Mouse (Mus musculus): ENCODE results near the gene 2610042L04Rik.
"Not testable (repeated sequence)": the region's sequence is repeated elsewhere in the genome, so short reads cannot be mapped to it uniquely, and the experiment has no call there.

- TF ChIP-seq CTCF (IDR thresholded peaks at IDR 0.05; ENCODE audit: low read depth, low read length); POLR2A (IDR thresholded peaks at IDR 0.05; ENCODE audit: borderline replicate concordance, low read depth, low read length): not testable (repeated sequence)
Observed at GRCm38 (mm10) chr14:4369691-4370090, 35.1 kb downstream of the 2610042L04Rik start.
